Mouse (Mus musculus) stomach, postnatal 0 days (tissue): Measurements from ENCODE around the gene I830077J02Rik. TPM values are rescaled to one million over a fixed set of nuclear protein-coding genes. Genes with fewer than 3 reads are reported as not detected.

ENCODE experiments used
- ATAC-seq: fragments of 200-750 bp; cut with Nextera tagmentation; 2 replicates; pipeline ENCODE4 v1.8.0; 2017; ENCODE audit not compliant: low FRiP score, low TSS enrichment
- DNase-seq: peaks from one replicate; pipeline ENCODE4 v3.0.0-alpha.2; 2016; ENCODE audit warnings: low spot score
- H3K27ac ChIP-seq: fragments of 300-500 bp; sonication (generic); replicated peaks from 2 replicates; pipeline ENCODE4 v1.5.1; 2014; ENCODE audit warnings: mild to moderate bottlenecking, control low read depth
- H3K27me3 ChIP-seq: fragments of 300-500 bp; sonication (generic); 2 replicates; pipeline ENCODE4 v1.6.1; 2014; ENCODE audit warnings: low read length; ENCODE audit not compliant: control insufficient read depth, insufficient read depth
- H3K36me3 ChIP-seq: fragments of 300-500 bp; sonication (generic); 2 replicates; pipeline ENCODE4 v1.6.1; 2014; ENCODE audit warnings: low read length, mixed read lengths; ENCODE audit not compliant: control insufficient read depth, insufficient read depth
- H3K4me1 ChIP-seq: fragments of 300-500 bp; sonication (generic); replicated peaks from 2 replicates; pipeline ENCODE4 v1.6.1; 2014; ENCODE audit warnings: antibody characterized with exemption; ENCODE audit not compliant: control insufficient read depth, insufficient read depth
- H3K4me2 ChIP-seq: fragments of 300-500 bp; sonication (generic); replicated peaks from 2 replicates; pipeline ENCODE4 v1.6.1; 2014; ENCODE audit warnings: low read depth, mild to moderate bottlenecking, control low read depth, moderate library complexity
- H3K4me3 ChIP-seq: fragments of 300-500 bp; sonication (generic); 2 replicates; pipeline ENCODE4 v1.5.1; 2014; ENCODE audit warnings: low read depth, low read length, control low read depth
- H3K9ac ChIP-seq: fragments of 300-500 bp; sonication (generic); 2 replicates; pipeline ENCODE4 v1.6.1; 2014; ENCODE audit warnings: mild to moderate bottlenecking, low read length, control low read depth, mixed read lengths
- H3K9me3 ChIP-seq: fragments of 300-500 bp; sonication (generic); 2 replicates; pipeline ENCODE4 v1.6.1; 2016; ENCODE audit warnings: low read length; ENCODE audit not compliant: control insufficient read depth
- CTCF ChIP-seq: IDR thresholded peaks from 2 replicates; pipeline ENCODE4 v1.5.1; 2016; ENCODE audit warnings: antibody characterized with exemption, low read depth, mild to moderate bottlenecking, moderate library complexity
- EP300 ChIP-seq: optimal IDR thresholded peaks from 2 replicates; pipeline ENCODE3; 2016; ENCODE audit warnings: antibody characterized with exemption
- WGBS: fragments of 180-500 bp; shearing (Covaris S2); extraction: QIAGEN DNeasy Blood & Tissue Kit; methylation state at CpG from one replicate; pipeline ENCODE4 v1.1.7; 2014; 5-methylcytosine and 5-hydroxymethylcytosine counted together
- polyA plus RNA-seq: library from polyadenylated mRNA; unstranded; fragments of >200 nt; fragmentation: Nextera tagmentation; extraction: Ambion mirVana; gene quantifications from 2 replicates; pipeline ENCODE4 v1.2.1, GENCODE M21; 2015

I830077J02Rik gene
- polyA plus RNA-seq, 1 experiment from 2014 or later: 0.63 TPM

DNA sequence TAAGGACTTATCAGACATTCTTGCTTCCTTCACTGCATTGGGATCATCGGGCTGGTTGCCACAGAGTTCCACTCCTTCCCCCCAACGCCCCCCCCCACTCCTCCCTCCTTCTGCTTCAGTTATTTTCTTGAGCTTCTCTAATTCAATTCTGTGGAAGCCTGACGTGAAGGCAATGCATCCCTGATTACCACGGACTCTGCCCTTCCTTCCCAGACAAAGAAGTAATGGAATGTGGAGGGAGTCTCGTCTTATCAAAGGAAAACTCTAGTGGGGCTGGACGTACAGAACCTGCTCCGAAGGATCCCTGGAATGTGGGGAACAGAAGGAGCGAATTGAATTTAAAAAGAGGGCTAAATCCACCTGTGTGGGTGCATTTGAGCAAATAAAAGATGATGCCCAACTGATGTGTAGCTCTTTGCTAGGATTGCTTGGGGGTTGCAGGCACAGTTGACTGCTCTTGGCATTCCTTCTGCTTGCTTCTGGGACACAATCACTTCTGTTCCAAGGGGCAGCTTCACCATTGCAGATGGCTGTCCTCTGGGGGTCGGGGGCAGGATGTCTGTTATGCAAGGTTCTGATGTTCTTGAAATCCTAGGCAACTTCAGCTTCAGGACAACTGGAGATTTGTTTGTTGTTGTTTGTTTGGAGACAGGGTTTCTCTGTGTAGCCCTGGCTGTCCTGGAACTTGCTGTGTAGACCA, 24.4 kb downstream of the I830077J02Rik start:
- Histone ChIP-seq H3K4me3 (no peak overlapping the region), H3K36me3 (no peaks in the 10 kb centered on the region), H3K4me1 (no peaks in the 10 kb centered on the region), H3K27me3 (no peaks in the 10 kb centered on the region), H3K9ac (no peak overlapping the region), H3K9me3 (no peaks in the 10 kb centered on the region), H3K4me2 (no peak overlapping the region), H3K27ac (no peak overlapping the region)
- no peak for TF ChIP-seq CTCF
- TF ChIP-seq EP300: no peak
- ATAC-seq (no peak), DNase-seq (peak; percentile 12)
- 38% methylated on average over 9 of the region's 9 CpGs for WGBS

DNA sequence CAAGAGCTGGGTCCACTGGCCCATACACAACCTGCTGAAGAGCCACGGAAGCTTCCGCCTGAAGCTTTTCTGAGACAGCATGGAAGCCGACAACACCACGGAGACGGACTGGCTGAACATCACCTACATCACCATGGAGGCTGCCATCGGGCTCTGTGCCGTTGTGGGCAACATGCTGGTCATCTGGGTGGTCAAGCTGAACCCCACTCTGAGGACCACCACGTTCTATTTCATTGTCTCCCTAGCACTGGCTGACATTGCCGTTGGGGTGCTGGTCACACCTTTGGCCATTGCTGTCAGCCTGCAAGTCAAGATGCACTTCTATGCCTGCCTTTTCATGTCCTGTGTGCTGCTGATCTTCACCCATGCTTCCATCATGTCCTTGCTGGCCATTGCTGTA, 27.7 kb downstream of the I830077J02Rik start:
- Histone ChIP-seq H3K9ac (no peak overlapping the region), H3K9me3 (no peaks in the 10 kb centered on the region), H3K36me3 (no peaks in the 10 kb centered on the region), H3K4me2 (no peak overlapping the region), H3K27ac (no peak overlapping the region), H3K4me3 (no peak overlapping the region), H3K27me3 (no peaks in the 10 kb centered on the region), H3K4me1 (no peaks in the 10 kb centered on the region)
- DNase-seq (no peak), ATAC-seq (no peak)
- WGBS: 87% methylated on average over 9 of the region's 9 CpGs
- no peak for TF ChIP-seq EP300

GRCm38 (mm10) chr3:105904213-105904612, 28.3 kb downstream of the I830077J02Rik start:
- WGBS: 66% methylated on average over 4 of the region's 4 CpGs
- TF ChIP-seq CTCF (no peak), EP300 (no peak)
- no peaks in the 10 kb centered on the region for H3K9me3 ChIP-seq
- DNase-seq (no peak), ATAC-seq (no peak)
- no peak overlapping the region for H3K4me2 ChIP-seq
- H3K27ac ChIP-seq: no peak overlapping the region
- no peak overlapping the region for H3K9ac ChIP-seq
- H3K4me3 ChIP-seq: no peak overlapping the region
- no peaks in the 10 kb centered on the region for H3K36me3 ChIP-seq
- no peaks in the 10 kb centered on the region for H3K27me3 ChIP-seq
- no peaks in the 10 kb centered on the region for H3K4me1 ChIP-seq

DNA sequence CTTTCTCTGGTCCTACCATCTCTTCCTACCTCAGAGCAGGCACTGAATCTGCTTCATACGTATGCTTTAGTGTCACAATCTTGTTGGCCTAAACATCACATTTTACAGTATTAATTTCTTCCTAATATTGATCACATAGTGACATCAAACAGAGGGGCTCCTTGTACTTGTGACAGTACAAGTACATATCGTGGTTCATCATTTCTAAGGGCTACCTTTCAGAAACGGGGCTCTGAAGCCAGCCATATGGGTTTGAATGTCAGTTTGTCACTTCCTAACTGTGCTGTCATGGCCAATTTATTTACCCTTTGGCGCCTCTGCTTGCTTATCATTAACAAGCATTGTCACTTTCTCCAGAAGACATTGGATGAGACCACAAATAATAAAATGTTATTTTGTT, 31.0 kb downstream of the I830077J02Rik start:
- H3K9ac ChIP-seq: no peak overlapping the region
- TF ChIP-seq CTCF: no peak
- TF ChIP-seq EP300: no peak
- no peak overlapping the region for H3K4me2 ChIP-seq
- DNase-seq (no peak), ATAC-seq (no peak)
- no peak overlapping the region for H3K4me3 ChIP-seq
- H3K4me1 ChIP-seq: no peaks in the 10 kb centered on the region
- no peak overlapping the region for H3K27ac ChIP-seq
- no peaks in the 10 kb centered on the region for H3K9me3 ChIP-seq
- WGBS: 66% methylated on average over 4 of the region's 4 CpGs
- H3K36me3 ChIP-seq: no peaks in the 10 kb centered on the region
- no peaks in the 10 kb centered on the region for H3K27me3 ChIP-seq

DNA sequence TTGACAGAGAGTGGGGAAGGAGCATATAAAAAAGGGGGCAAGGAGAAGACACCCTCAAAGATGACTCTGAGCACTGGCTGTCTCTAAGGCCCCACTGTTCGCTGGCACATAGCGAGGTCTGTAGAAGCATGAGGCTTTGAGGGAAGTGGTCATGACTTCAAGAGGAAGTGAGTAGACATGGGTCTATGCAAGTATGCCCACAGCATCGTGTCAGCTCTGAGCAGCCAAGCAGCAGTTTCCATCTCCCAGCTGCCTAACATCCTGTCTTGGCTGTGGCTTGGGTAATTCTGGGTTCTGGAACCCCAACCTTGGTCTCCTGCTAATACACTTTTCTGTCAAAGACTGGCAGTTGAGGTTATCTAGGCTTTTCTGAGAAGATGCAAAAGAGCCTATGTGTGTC, 31.7 kb downstream of the I830077J02Rik start:
- H3K9ac ChIP-seq: no peak overlapping the region
- WGBS: 78% methylated on average over 3 of the region's 3 CpGs
- H3K36me3 ChIP-seq: no peaks in the 10 kb centered on the region
- ATAC-seq: no peak
- TF ChIP-seq CTCF (no peak), EP300 (no peak)
- H3K4me2 ChIP-seq: no peak overlapping the region
- no peaks in the 10 kb centered on the region for H3K4me1 ChIP-seq
- no peak for DNase-seq
- no peaks in the 10 kb centered on the region for H3K9me3 ChIP-seq
- H3K27ac ChIP-seq: no peak overlapping the region
- no peaks in the 10 kb centered on the region for H3K27me3 ChIP-seq
- H3K4me3 ChIP-seq: no peak overlapping the region

DNA sequence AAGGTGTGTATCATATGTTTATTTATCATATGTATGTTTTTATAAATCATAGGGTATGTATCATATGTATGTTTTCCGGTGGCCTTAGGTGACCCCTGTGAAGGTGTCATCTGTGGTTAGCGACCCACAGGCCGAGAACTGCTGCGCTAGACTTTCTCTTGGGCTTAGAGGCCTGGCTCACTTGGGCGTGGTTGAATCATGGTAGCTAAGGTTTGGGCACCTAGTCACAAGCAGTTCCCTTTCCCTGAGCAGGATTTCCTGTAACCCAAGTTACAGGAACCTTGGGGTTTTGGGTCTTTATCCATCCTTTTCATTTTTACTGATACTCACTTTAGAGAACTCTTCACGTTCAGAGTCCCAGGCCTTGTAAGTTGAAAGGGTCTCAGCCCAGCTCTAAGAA, 32.2 kb downstream of the I830077J02Rik start:
- Histone ChIP-seq H3K27ac (no peak overlapping the region), H3K4me1 (no peaks in the 10 kb centered on the region), H3K27me3 (no peaks in the 10 kb centered on the region), H3K9me3 (no peaks in the 10 kb centered on the region), H3K9ac (no peak overlapping the region), H3K36me3 (no peaks in the 10 kb centered on the region), H3K4me2 (no peak overlapping the region), H3K4me3 (no peak overlapping the region)
- TF ChIP-seq EP300 (no peak), CTCF (no peak)
- DNase-seq: no peak
- no peak for ATAC-seq
- WGBS: 75% methylated on average over 6 of the region's 6 CpGs
